Mouse (Mus musculus) liver, postnatal 0 days (tissue): Measurements from ENCODE around the gene Atrnl1. TPM values are rescaled to one million over a fixed set of nuclear protein-coding genes. Genes with fewer than 3 reads are reported as not detected.

Experiments
- ATAC-seq: fragments of 200-750 bp; cut with Nextera tagmentation; 2 replicates; pipeline ENCODE4 v1.8.0; 2017; ENCODE audit warnings: mild to moderate bottlenecking, moderate library complexity
- DNase-seq: peaks from one replicate; pipeline ENCODE4 v3.0.0-alpha.2; 2016
- H3K27ac ChIP-seq: fragments of 300-500 bp; sonication (generic); 2 replicates; pipeline ENCODE4 v1.5.1; 2014; ENCODE audit warnings: antibody characterized with exemption, moderate library complexity, mild to moderate bottlenecking, low read depth
- H3K27me3 ChIP-seq: fragments of 300-500 bp; sonication (generic); 2 replicates; pipeline ENCODE4 v1.6.1; 2014; ENCODE audit warnings: low read length, control low read depth, mixed read lengths; ENCODE audit not compliant: insufficient read depth
- H3K36me3 ChIP-seq: fragments of 300-500 bp; sonication (generic); replicated peaks from 2 replicates; pipeline ENCODE4 v1.6.1; 2014; ENCODE audit warnings: mild to moderate bottlenecking, control low read depth, low read length, moderate library complexity, mixed read lengths; ENCODE audit not compliant: insufficient read depth
- H3K4me1 ChIP-seq: fragments of 300-500 bp; sonication (generic); 2 replicates; pipeline ENCODE4 v1.6.1; 2014; ENCODE audit warnings: antibody characterized with exemption, mild to moderate bottlenecking, control low read depth; ENCODE audit not compliant: insufficient read depth
- H3K4me2 ChIP-seq: fragments of 300-500 bp; sonication (generic); 2 replicates; pipeline ENCODE4 v1.6.1; 2014; ENCODE audit warnings: low read depth, mild to moderate bottlenecking, low read length, moderate library complexity, mixed read lengths
- H3K4me3 ChIP-seq: fragments of 300-500 bp; sonication (generic); 2 replicates; pipeline ENCODE4 v1.5.1; 2014; ENCODE audit warnings: low read depth, low read length
- H3K9ac ChIP-seq: fragments of 300-500 bp; sonication (generic); replicated peaks from 2 replicates; pipeline ENCODE4 v1.6.1; 2014; ENCODE audit warnings: mild to moderate bottlenecking, moderate library complexity
- H3K9me3 ChIP-seq: fragments of 300-500 bp; sonication (generic); 2 replicates; pipeline ENCODE4 v1.6.1; 2016; ENCODE audit warnings: mild to moderate bottlenecking, control low read depth, low read length, mixed read lengths
- CTCF ChIP-seq: sonication (generic); IDR thresholded peaks from 2 replicates; pipeline ENCODE4 v1.5.1; 2016; ENCODE audit warnings: antibody characterized with exemption, low read depth
- EP300 ChIP-seq: IDR thresholded peaks from 2 replicates; pipeline ENCODE4 v1.6.1; 2016; ENCODE audit warnings: antibody characterized with exemption, low read depth, mild to moderate bottlenecking
- WGBS: fragments of 180-500 bp; shearing (Covaris S2); extraction: QIAGEN DNeasy Blood & Tissue Kit; methylation state at CpG from one replicate; pipeline ENCODE4 v1.1.7; 2014; ENCODE audit not compliant: insufficient replicate concordance; 5-methylcytosine and 5-hydroxymethylcytosine counted together
- polyA plus RNA-seq: library from polyadenylated mRNA; unstranded; fragments of >200 nt; fragmentation: Nextera tagmentation; extraction: Ambion mirVana; gene quantifications from 2 replicates; pipeline ENCODE4 v1.2.1, GENCODE M21; 2015

The Atrnl1 gene
- polyA plus RNA-seq, 1 experiment from 2014 or later: 0.70 TPM

DNA sequence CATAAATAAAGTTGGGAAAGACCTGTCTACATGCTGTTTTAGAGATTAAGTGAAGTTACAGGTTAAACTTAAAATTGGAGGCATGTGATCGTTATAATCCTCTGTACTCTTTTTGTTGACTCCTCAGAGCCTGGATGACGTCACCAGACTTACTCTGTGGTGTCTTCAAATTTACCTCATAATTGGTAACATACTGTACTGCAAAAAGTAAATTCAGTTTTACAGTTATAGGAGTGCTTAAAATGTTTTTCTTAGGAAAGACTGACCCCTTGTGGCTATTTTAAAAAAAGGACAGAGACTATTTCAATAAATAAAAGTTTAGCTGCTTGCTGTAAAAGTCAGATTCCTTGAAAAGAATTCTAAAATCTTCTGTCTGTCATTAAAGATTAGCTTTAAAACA is 32.1 kb downstream of the Atrnl1 start:
- Histone ChIP-seq H3K27me3 (no peaks in the 10 kb centered on the region), H3K9me3 (no peaks in the 10 kb centered on the region), H3K4me3 (no peak overlapping the region), H3K9ac (no peak overlapping the region), H3K4me1 (no peaks in the 10 kb centered on the region), H3K36me3 (no peaks in the 10 kb centered on the region; the same call in 1 of the 2 replicates), H3K4me2 (no peak overlapping the region), H3K27ac (no peak overlapping the region)
- DNase-seq (no peak), ATAC-seq (no peak)
- WGBS: 47% methylated on average over 2 of the region's 2 CpGs
- peak; percentile 52 for TF ChIP-seq CTCF
- TF ChIP-seq EP300: no peak

GRCm38 (mm10) chr19:57648202-57648943 is 37.5 kb downstream of the Atrnl1 start:
- Histone ChIP-seq H3K27me3 (no peaks in the 10 kb centered on the region), H3K9me3 (peaks cover 5% of the 10 kb centered on the region), H3K4me1 (no peaks in the 10 kb centered on the region), H3K4me2 (no peak overlapping the region), H3K4me3 (no peak overlapping the region), H3K36me3 (no peaks in the 10 kb centered on the region), H3K9ac (no peak overlapping the region), H3K27ac (peak overlapping the region; percentile 24; the same call in 1 of the 2 replicates)
- TF ChIP-seq EP300 (no peak), CTCF (no peak)
- ATAC-seq: peak; percentile 25; the same call in 1 of the 2 replicates
- DNase-seq: no peak
- WGBS: 83% methylated on average over 14 of the region's 14 CpGs

DNA sequence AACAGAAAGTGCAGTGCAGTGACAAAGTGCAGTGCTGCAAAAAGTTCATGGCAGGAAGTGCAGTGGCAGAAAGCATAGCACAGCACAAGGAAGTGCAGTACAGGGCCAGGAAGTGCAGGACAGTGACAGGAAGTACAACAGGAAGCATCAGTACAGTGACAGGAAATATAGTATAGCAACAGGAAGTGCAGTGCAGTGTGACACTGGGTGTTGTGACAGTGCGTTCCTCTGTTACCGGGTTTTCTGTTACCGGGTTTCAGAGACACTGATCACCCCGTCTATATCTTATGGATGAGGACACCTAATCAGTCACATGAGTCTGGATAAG is 38.1 kb downstream of the Atrnl1 start:
- Histone ChIP-seq H3K4me1 (no peaks in the 10 kb centered on the region), H3K9me3 (peaks cover 5% of the 10 kb centered on the region), H3K27me3 (no peaks in the 10 kb centered on the region), H3K27ac (peak overlapping the region; percentile 24; the same call in 1 of the 2 replicates), H3K4me2 (no peak overlapping the region), H3K36me3 (no peaks in the 10 kb centered on the region), H3K9ac (no peak overlapping the region), H3K4me3 (no peak overlapping the region)
- 97% methylated on average over 4 of the region's 4 CpGs for WGBS
- DNase-seq (no peak), ATAC-seq (no peak)
- no peak for TF ChIP-seq EP300
- no peak for TF ChIP-seq CTCF

GRCm38 (mm10) chr19:57655083-57655482 is 44.2 kb downstream of the Atrnl1 start:
- DNase-seq: peak; percentile 49
- no peak for ATAC-seq

DNA sequence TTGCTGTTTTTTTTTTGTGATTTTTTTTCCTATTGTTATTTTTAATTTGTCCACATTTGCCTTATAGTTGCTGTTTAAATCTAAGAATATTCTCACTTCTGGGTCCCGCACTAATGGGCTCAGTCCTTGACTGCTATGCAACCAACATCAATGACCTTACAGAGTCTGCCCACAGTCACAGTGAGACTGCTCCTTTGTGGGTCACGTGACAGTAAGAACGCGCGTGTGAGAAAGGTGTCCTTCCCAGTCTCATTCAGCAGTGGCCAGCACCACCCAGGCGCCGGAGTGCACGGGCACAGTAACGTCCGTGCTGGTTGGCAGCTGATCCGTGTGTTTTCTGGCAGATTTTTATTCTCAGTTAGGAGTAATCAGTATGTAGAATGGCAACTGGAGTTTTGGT is 44.7 kb downstream of the Atrnl1 start:
- 90% methylated on average over 11 of the region's 11 CpGs for WGBS
- Histone ChIP-seq H3K9ac (no peak overlapping the region), H3K27ac (no peak overlapping the region), H3K9me3 (no peaks in the 10 kb centered on the region), H3K4me1 (no peaks in the 10 kb centered on the region), H3K4me3 (no peak overlapping the region), H3K27me3 (no peaks in the 10 kb centered on the region), H3K4me2 (no peak overlapping the region), H3K36me3 (peaks cover 22% of the 10 kb centered on the region; the same call in 1 of the 2 replicates)
- ATAC-seq: no peak
- DNase-seq: no peak
- TF ChIP-seq EP300 (no peak), CTCF (no peak)

More at GRCm38 (mm10) chr19:57655083-57655482, 44.2 kb downstream of the Atrnl1 start:
- Histone ChIP-seq H3K27ac (no peak overlapping the region), H3K9me3 (no peaks in the 10 kb centered on the region), H3K4me1 (no peaks in the 10 kb centered on the region), H3K4me2 (no peak overlapping the region), H3K36me3 (peaks cover 21% of the 10 kb centered on the region; the same call in 1 of the 2 replicates), H3K9ac (no peak overlapping the region), H3K4me3 (no peak overlapping the region), H3K27me3 (no peaks in the 10 kb centered on the region)
- TF ChIP-seq EP300 (no peak), CTCF (peak; percentile 72)
- WGBS: 70% methylated on average over 2 of the region's 2 CpGs

GRCm38 (mm10) chr19:57657426-57658087 is 46.7 kb downstream of the Atrnl1 start:
- H3K27me3 ChIP-seq: no peaks in the 10 kb centered on the region
- no peak for DNase-seq
- TF ChIP-seq EP300 (no peak), CTCF (no peak)

More at GRCm38 (mm10) chr19:57657426-57658087, 46.7 kb downstream of the Atrnl1 start:
- Histone ChIP-seq H3K9ac (no peak overlapping the region), H3K27ac (no peak overlapping the region), H3K4me3 (no peak overlapping the region), H3K36me3 (peaks cover 24% of the 10 kb centered on the region; the same call in 1 of the 2 replicates), H3K9me3 (no peaks in the 10 kb centered on the region), H3K4me1 (no peaks in the 10 kb centered on the region), H3K4me2 (no peak overlapping the region)
- WGBS: 71% methylated on average over 12 of the region's 12 CpGs
- no peak for ATAC-seq
